Mouse (Mus musculus): ENCODE data around the gene Eif5b.

GRCm38 (mm10) chr1:37955251-37955650 lies 42.6 kb upstream of the Eif5b start:
- TF ChIP-seq CTCF (IDR thresholded peaks at IDR 0.05; ENCODE audit: low read depth, low read length) (no peak), POLR2AphosphoS5 (IDR thresholded peaks at IDR 0.05; ENCODE audit: insufficient replicate concordance, low read depth, low read length) (no peak)
